Mouse (Mus musculus) hindbrain, embryonic 12.5 days (tissue): ENCODE data around the gene Ppp2r5a. TPM values are rescaled to one million over a fixed set of nuclear protein-coding genes. Genes with fewer than 3 reads are reported as not detected.

ENCODE experiments used
- ATAC-seq: fragments of 200-750 bp; cut with Nextera tagmentation; 2 replicates; pipeline ENCODE4 v1.8.0; 2017; ENCODE audit warnings: moderate TSS enrichment; ENCODE audit not compliant: low FRiP score
- H3K27ac ChIP-seq: fragments of 300-500 bp; sonication (generic); 2 replicates; pipeline ENCODE4 v1.5.1; 2016; ENCODE audit warnings: mild to moderate bottlenecking
- H3K27me3 ChIP-seq: fragments of 300-500 bp; sonication (generic); 2 replicates; pipeline ENCODE4 v1.6.1; 2016; ENCODE audit warnings: mild to moderate bottlenecking
- H3K36me3 ChIP-seq: fragments of 300-500 bp; sonication (generic); 2 replicates; pipeline ENCODE4 v1.6.1; 2016; ENCODE audit warnings: mild to moderate bottlenecking
- H3K4me1 ChIP-seq: fragments of 300-500 bp; sonication (generic); 2 replicates; pipeline ENCODE4 v1.6.1; 2016
- H3K4me2 ChIP-seq: fragments of 300-500 bp; sonication (generic); replicated peaks from 2 replicates; pipeline ENCODE4 v1.6.1; 2016; ENCODE audit warnings: mild to moderate bottlenecking
- H3K4me3 ChIP-seq: fragments of 300-500 bp; sonication (generic); 2 replicates; pipeline ENCODE4 v1.5.1; 2016; ENCODE audit warnings: mild to moderate bottlenecking
- H3K9ac ChIP-seq: fragments of 300-500 bp; sonication (generic); 2 replicates; pipeline ENCODE4 v1.6.1; 2016; ENCODE audit warnings: mild to moderate bottlenecking, moderate library complexity
- H3K9me3 ChIP-seq: fragments of 300-500 bp; sonication (generic); replicated peaks from 2 replicates; pipeline ENCODE4 v1.6.1; 2016; ENCODE audit warnings: mild to moderate bottlenecking
- WGBS: fragments of 180-500 bp; shearing (Covaris S2); methylation state at CpG from one replicate; pipeline ENCODE4 v1.1.7; 2016; 5-methylcytosine and 5-hydroxymethylcytosine counted together
- polyA plus RNA-seq: library from polyadenylated mRNA; unstranded; fragments of >200 nt; fragmentation: Nextera tagmentation; extraction: Ambion mirVana; gene quantifications from 2 replicates; pipeline ENCODE4 v1.2.1, GENCODE M21; 2016

Ppp2r5a gene
- polyA plus RNA-seq, 1 experiment from 2014 or later = 14.9 TPM

- no peaks in the 10 kb centered on the region for H3K27me3 ChIP-seq
- no peak for ATAC-seq
- peaks cover 61% of the 10 kb centered on the region for H3K36me3 ChIP-seq
- no peaks in the 10 kb centered on the region for H3K4me1 ChIP-seq
- H3K27ac ChIP-seq = no peak overlapping the region
- no peak overlapping the region for H3K4me3 ChIP-seq
- 80% methylated on average over 5 of the region's 5 CpGs for whole genome bisulfite sequencing
- no peak overlapping the region for H3K4me2 ChIP-seq
- no peaks in the 10 kb centered on the region for H3K9me3 ChIP-seq
- no peak overlapping the region for H3K9ac ChIP-seq
Measured at GRCm38 (mm10) chr1:191334500-191334899, 68.6 kb downstream of the Ppp2r5a start.

GRCm38 (mm10) chr1:191330356-191330755 lies 72.7 kb downstream of the Ppp2r5a start:
- peaks cover 25% of the 10 kb centered on the region for H3K4me1 ChIP-seq
- 87% methylated on average over 4 of the region's 4 CpGs for WGBS

DNA sequence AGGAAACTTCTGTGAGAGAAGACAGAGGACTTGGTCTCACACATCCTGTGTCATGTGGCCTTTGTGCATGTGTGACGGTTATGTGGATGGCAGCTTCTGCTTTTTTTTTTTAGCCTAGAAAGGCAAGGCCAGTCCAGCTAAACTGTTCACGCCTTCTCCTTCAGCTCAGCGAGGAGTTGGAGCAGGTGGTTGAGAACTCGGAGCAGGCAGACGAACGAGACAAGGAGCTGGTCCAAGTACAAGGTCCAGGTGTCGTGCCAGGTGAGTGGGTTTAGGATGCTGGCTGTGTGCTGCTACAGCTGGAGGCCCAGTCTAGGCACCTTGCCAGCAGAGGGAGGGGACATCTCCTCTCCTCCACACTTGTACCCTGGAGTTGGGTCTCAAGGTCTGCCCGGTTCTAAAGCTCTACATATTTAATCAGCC lies 75.0 kb downstream of the Ppp2r5a start:
- H3K27me3 ChIP-seq = no peaks in the 10 kb centered on the region
- H3K36me3 ChIP-seq = peaks cover 23% of the 10 kb centered on the region
- no peaks in the 10 kb centered on the region for H3K9me3 ChIP-seq
- no peak overlapping the region for H3K27ac ChIP-seq
- no peak for ATAC-seq
- peak overlapping the region; percentile 92 for H3K4me2 ChIP-seq
- no peak overlapping the region; the same call in 1 of the 2 replicates for H3K9ac ChIP-seq
- H3K4me3 ChIP-seq = no peak overlapping the region
- H3K4me1 ChIP-seq = peaks cover 25% of the 10 kb centered on the region
- 83% methylated on average over 8 of the region's 8 CpGs for WGBS

More at GRCm38 (mm10) chr1:191330356-191330755, 72.7 kb downstream of the Ppp2r5a start:
- Histone ChIP-seq H3K9me3 (no peaks in the 10 kb centered on the region), H3K9ac (no peak overlapping the region), H3K36me3 (peaks cover 38% of the 10 kb centered on the region), H3K4me2 (no peak overlapping the region), H3K4me3 (no peak overlapping the region), H3K27ac (no peak overlapping the region), H3K27me3 (no peaks in the 10 kb centered on the region)
- no peak for ATAC-seq

DNA sequence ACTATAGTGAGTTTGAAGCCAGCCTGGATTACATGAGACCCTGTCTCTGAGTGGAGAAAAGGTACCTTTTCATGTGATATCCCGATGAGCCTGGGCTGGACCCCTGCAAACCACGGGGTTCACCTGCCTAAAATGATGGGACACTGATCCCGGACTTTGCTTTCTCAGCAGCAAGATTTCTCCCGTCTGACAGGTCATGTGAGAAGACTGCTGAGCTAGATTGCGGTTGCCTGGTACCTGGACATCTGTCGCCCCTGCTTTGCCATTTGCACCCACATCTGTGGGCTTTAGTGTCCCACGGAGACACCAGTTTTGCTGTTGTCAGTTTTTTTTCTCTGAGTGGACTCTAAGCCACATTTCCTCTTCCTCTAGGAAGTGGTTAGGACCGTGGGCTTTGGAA lies 75.8 kb downstream of the Ppp2r5a start:
- Histone ChIP-seq H3K9me3 (no peaks in the 10 kb centered on the region), H3K9ac (peak overlapping the region; percentile 90), H3K4me1 (peaks cover 25% of the 10 kb centered on the region), H3K27me3 (no peaks in the 10 kb centered on the region), H3K4me2 (peak overlapping the region; percentile 92), H3K4me3 (0 out of 2 replicates have a peak overlapping the region, but pooled peaks have one; percentile 82), H3K36me3 (peaks cover 15% of the 10 kb centered on the region), H3K27ac (no peak overlapping the region)
- ATAC-seq = no peak
- 83% methylated on average over 8 of the region's 8 CpGs for WGBS

GRCm38 (mm10) chr1:191326233-191326882 lies 76.7 kb downstream of the Ppp2r5a start:
- Histone ChIP-seq H3K9ac (peak overlapping the region; percentile 90), H3K4me3 (peak overlapping the region; percentile 82), H3K27ac (peak overlapping the region; percentile 76), H3K36me3 (peaks cover 9% of the 10 kb centered on the region), H3K27me3 (no peaks in the 10 kb centered on the region), H3K4me1 (peaks cover 25% of the 10 kb centered on the region), H3K4me2 (peak overlapping the region; percentile 92), H3K9me3 (no peaks in the 10 kb centered on the region)
- peak; percentile 81 for ATAC-seq
- WGBS = 1% methylated on average over 35 of the region's 35 CpGs

- Histone ChIP-seq H3K27me3 (no peaks in the 10 kb centered on the region), H3K4me3 (peak within 1 kb of the TSS; percentile 82), H3K4me2 (peak within 1 kb of the TSS; percentile 92), H3K36me3 (peaks cover 4% of the 10 kb centered on the region), H3K27ac (peak within 1 kb of the TSS; percentile 76), H3K9me3 (no peaks in the 10 kb centered on the region), H3K9ac (peak within 1 kb of the TSS; percentile 90), H3K4me1 (peaks cover 25% of the 10 kb centered on the region)
- ATAC-seq = peak; percentile 96
- WGBS = under 1% methylated on average over 40 of the region's 42 CpGs
Measured at GRCm38 (mm10) chr1:191325726-191326232, 77.3 kb downstream of the Ppp2r5a start, which contains the start of gene Tmem206. Gene Tmem206, plus strand, starts transcription at chr1:191325912.

DNA sequence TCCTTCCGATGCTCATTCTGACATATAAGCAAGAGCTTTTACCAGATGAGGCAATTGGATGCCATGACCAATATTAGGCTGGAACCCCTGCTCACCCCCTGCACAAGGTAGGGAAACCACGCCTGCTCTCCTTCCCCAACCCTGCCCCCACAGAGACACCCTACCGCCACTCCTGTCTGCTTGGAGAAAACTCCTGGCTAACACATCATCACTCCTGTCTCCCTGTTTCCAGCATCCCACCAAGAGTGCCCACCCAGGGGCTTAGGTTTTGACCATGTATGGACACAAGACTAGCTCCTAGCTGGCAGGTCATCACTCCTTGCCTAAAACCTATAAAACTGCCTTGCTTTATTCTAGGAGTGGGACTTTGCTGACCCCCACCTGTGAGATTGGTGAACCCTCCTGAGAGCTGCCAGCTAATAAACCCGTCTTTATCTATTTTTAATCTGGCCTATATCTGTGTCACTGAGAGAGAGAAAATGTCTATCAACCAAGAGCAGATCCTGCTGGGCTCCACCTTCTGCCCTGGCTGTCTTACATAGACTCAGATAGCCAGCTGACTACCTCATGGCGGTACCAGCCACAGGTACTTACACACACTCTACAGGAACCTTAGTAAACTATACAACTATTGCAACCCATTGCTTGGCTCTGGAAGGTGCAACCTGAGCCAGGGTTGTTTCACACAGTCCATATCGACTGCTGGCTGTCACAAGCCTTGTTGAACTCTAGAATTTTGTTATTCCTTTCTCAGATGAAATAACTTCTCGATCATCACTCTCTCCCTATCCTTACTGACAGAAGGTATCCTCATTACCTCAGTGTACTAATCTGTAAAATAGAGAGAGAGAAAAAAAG lies 78.1 kb downstream of the Ppp2r5a start:
- peak overlapping the region; percentile 90; the same call in 1 of the 2 replicates for H3K9ac ChIP-seq
- peaks cover 4% of the 10 kb centered on the region; the same call in 1 of the 2 replicates for H3K36me3 ChIP-seq
- H3K4me3 ChIP-seq = no peak overlapping the region
- no peaks in the 10 kb centered on the region for H3K27me3 ChIP-seq
- H3K9me3 ChIP-seq = no peaks in the 10 kb centered on the region
- 87% methylated on average over 7 of the region's 7 CpGs for WGBS
- peak overlapping the region; percentile 92; the same call in 1 of the 2 replicates for H3K4me2 ChIP-seq
- H3K4me1 ChIP-seq = peaks cover 25% of the 10 kb centered on the region
- H3K27ac ChIP-seq = peak overlapping the region; percentile 69
- peak; percentile 18; the same call in 1 of the 2 replicates for ATAC-seq

GRCm38 (mm10) chr1:191323381-191323780 lies 79.7 kb downstream of the Ppp2r5a start:
- Histone ChIP-seq H3K9me3 (no peaks in the 10 kb centered on the region), H3K4me3 (no peak overlapping the region), H3K27ac (no peak overlapping the region), H3K4me1 (peaks cover 21% of the 10 kb centered on the region), H3K9ac (no peak overlapping the region), H3K36me3 (0 out of 2 replicates have a peak, but pooled peaks cover under 1% of the 10 kb centered on the region), H3K27me3 (no peaks in the 10 kb centered on the region), H3K4me2 (no peak overlapping the region)
- no peak for ATAC-seq
- 88% methylated on average over 3 of the region's 3 CpGs for WGBS

DNA sequence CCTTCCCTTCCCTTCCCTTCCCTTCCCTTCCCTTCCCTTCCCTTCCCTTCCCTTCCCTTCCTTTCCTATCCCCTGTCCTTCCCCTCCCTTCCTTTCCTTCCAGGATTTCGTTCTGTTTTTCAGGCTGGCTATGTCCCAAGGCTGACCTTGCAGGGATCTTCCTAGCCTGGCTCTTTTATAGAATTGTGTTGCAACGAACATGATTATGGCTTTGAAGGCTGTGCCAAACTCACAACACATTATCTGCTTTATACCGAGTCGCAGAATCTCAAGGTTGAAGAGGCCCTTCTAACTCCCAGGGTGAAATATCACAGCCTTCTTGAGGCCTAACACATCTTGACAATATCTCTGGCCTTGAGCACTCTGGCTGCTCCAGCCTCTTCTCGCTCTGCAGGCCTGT lies 84.4 kb downstream of the Ppp2r5a start:
- Histone ChIP-seq H3K27ac (no peak overlapping the region), H3K4me3 (no peak overlapping the region), H3K4me1 (peaks cover 7% of the 10 kb centered on the region), H3K9me3 (no peaks in the 10 kb centered on the region), H3K27me3 (no peaks in the 10 kb centered on the region), H3K36me3 (no peaks in the 10 kb centered on the region), H3K4me2 (no peak overlapping the region), H3K9ac (no peak overlapping the region)
- WGBS = 71% methylated on average over 5 of the region's 5 CpGs
- no peak for ATAC-seq

GRCm38 (mm10) chr1:191317591-191318196 lies 85.4 kb downstream of the Ppp2r5a start, which contains the start of gene Nenf:
Gene Nenf, minus strand, starts transcription at chr1:191318194.
- no peaks in the 10 kb centered on the region for H3K9me3 ChIP-seq
- under 1% methylated on average over 54 of the region's 54 CpGs for WGBS
- H3K4me3 ChIP-seq = peak within 1 kb of the TSS; percentile 55
- peak; percentile 90 for ATAC-seq
- H3K4me1 ChIP-seq = peaks cover 13% of the 10 kb centered on the region
- H3K27ac ChIP-seq = peak within 1 kb of the TSS; percentile 76; the same call in 1 of the 2 replicates
- peak within 1 kb of the TSS; percentile 80 for H3K9ac ChIP-seq
- no peaks in the 10 kb centered on the region for H3K27me3 ChIP-seq
- peak within 1 kb of the TSS; percentile 74 for H3K4me2 ChIP-seq
- no peaks in the 10 kb centered on the region for H3K36me3 ChIP-seq

DNA sequence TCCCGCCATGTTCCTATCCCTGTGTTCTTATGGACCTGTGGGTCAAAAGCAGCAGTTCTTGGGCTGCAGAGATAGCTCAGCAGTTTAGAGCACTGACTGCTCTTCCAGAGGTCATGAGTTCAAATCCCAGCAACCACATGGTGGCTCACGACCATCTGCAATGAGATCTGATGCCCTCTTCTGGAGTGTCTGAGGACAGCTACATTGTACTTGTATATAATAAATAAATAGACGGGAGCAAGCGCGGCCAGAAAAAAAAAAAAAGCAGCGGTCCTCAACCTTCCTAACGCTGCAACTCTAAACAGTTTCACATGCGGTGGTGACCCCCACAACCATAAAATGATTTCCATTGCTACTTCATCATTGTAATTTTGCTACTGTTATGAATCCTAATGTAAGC lies 86.3 kb downstream of the Ppp2r5a start:
- Histone ChIP-seq H3K36me3 (no peaks in the 10 kb centered on the region), H3K9ac (no peak overlapping the region), H3K27me3 (no peaks in the 10 kb centered on the region), H3K27ac (no peak overlapping the region), H3K9me3 (no peaks in the 10 kb centered on the region), H3K4me2 (peak overlapping the region; percentile 74), H3K4me1 (peaks cover 14% of the 10 kb centered on the region), H3K4me3 (peak overlapping the region; percentile 55; the same call in 1 of the 2 replicates)
- ATAC-seq = no peak
- WGBS = 86% methylated on average over 8 of the region's 8 CpGs
